Mouse (Mus musculus) neutrophil, adult 5-6 weeks (primary cell): ENCODE measurements around the gene Ckb. TPM values are rescaled to one million over a fixed set of nuclear protein-coding genes. Genes with fewer than 3 reads are reported as not detected.

Source experiments
- ATAC-seq: fragments of 151-379, 151-347 bp; 2 replicates; pipeline ENCODE4 v1.8.0; 2017; ENCODE audit warnings: mild to moderate bottlenecking, moderate TSS enrichment; ENCODE audit not compliant: insufficient number of reproducible peaks, poor library complexity, low FRiP score, severe bottlenecking; ENCODE audit errors: extremely low read depth
- total RNA-seq: library from RNA; stranded (forward); fragments of 200-1000 nt; gene quantifications from 2 replicates; pipeline ENCODE4 v1.2.3, GENCODE M21; 2017

The Ckb gene
- total RNA-seq, 1 experiment from 2014 or later, result 4.5 TPM

DNA sequence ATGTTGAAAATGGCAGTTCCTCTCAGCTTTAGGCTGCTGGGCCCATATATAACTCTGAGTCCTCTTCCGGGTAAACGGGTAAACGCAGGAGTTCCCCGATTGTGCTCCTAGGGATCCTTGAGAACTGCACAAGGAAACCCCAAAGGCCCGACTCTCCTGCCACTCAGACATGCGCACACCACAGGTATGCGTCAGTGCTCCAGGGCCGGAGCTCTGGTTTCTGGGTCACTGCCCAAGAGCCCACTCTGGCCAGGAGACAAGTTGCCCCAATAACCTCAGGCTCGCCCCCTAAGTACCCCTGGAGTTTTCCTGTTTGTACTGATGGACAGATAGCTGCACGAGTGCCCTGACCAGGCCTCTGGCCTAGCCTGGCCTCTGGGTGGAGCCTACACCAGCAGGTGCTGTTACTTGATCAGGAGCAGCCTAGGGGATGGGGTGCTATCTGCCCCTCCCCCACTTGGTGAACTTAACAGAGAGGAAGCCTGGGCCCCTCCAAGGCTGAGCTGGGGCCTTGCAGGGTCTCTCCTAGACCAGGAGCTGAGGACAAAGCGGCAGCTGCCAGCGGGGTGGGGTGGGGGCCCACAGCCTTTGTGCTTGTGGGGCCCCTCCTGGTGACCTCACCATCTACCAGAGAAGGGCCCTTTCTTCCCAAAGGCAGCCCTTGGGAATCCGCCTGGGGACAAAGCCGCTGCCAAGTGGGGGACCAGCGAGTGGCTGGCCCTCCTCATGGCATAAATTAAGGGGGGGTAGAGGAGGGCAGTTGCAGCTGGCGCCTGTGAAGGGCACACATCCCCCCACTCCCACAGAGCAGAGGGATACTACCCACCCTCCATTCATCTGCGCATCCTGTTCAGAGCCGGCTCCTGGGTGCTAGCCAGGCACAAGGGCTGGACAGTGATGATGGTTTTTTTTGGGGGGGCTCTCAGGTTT, 21.5 kb upstream of the Ckb start:
- no peak for ATAC-seq

GRCm38 (mm10) chr12:111692899-111693298, 20.8 kb upstream of the Ckb start:
- ATAC-seq, result no peak

DNA sequence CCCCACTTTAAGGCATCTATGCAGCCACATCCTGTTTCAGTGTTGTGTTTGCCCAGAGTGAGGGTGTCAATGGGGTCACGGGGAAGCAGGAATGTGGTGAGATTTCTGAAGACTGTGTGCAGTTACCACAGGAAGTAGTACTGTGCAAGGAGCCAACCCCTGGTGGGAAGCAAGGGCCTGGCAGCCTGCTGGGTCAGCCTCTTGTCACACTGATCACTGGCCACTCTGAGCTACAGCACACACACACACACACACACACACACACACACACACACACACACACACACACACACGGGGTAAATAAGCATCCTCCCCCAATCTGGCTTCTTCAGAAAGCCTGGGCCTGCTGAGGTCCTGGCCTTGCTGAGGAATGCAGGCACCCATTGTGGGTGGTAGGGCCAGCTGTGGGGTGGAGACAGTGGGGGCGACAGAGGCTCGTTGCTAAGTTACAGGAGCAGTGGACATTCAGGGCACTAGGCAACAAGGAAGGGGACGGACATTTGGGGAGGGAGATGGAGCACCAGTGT, 19.3 kb upstream of the Ckb start:
- peak; percentile 33; the same call in 1 of the 2 replicates for ATAC-seq

- ATAC-seq, result no peak
These were observed 17.3 kb upstream of the Ckb start for GRCm38 (mm10) chr12:111689426-111689825.

DNA sequence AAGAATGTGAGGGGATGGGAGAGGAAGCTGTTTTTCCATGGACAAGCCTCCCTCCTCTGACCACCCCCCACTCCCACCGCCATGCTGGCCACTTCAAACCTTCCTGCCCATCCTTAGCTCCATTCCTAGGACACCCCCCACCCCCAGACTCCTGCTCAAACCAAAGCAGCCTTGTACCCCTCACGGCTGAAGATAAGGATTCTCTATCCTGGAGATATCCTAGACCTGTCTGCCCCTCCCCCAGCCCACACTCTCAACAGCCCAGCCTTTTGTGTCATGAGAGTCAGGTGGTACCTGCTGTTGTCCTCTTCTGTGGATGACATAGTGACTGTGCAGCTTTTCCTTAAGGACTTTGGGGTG, 15.9 kb upstream of the Ckb start:
- no peak for ATAC-seq

- no peak for ATAC-seq
These were observed 15.4 kb upstream of the Ckb start for GRCm38 (mm10) chr12:111687350-111688068.

DNA sequence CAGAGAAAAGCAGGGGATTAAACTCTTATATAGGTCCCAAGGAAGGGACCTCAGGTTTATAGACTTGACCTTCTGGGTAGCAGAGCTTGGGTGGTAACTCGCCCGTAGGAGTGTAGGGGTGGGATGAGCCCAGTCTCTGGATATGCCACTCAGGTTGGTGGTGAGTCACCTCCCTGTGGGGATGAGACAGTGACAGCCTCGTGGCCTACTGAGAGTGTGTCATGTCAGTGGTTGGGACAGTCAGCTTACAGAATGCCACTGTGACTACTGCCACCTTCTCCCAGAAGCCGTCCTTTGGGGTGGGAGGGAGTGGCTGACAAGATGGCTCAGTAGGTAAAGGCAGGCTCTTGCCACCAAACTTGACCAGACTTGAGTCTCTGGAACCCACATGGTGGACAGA, 14.3 kb upstream of the Ckb start:
- no peak for ATAC-seq

GRCm38 (mm10) chr12:111682806-111683205, 10.7 kb upstream of the Ckb start:
- no peak for ATAC-seq

- ATAC-seq, result no peak
These were observed 9.9 kb upstream of the Ckb start for GRCm38 (mm10) chr12:111682003-111682402.

GRCm38 (mm10) chr12:111681305-111681704, 9.2 kb upstream of the Ckb start:
- no peak for ATAC-seq

- ATAC-seq, result no peak
These were observed 8.5 kb upstream of the Ckb start for GRCm38 (mm10) chr12:111680661-111681060.

GRCm38 (mm10) chr12:111678997-111679396, 6.9 kb upstream of the Ckb start:
- ATAC-seq, result no peak

- ATAC-seq, result no peak
These were observed 6.5 kb upstream of the Ckb start for GRCm38 (mm10) chr12:111678670-111678933.

- ATAC-seq, result peak; percentile 79
These were observed 5.9 kb upstream of the Ckb start, which contains the start of gene Trmt61a for GRCm38 (mm10) chr12:111677882-111678669. TSS of gene Trmt61a (plus strand) at chr12:111678105.

- ATAC-seq, result no peak
These were observed 5.3 kb upstream of the Ckb start for GRCm38 (mm10) chr12:111677421-111677820.

- ATAC-seq, result no peak
These were observed 3.9 kb upstream of the Ckb start for GRCm38 (mm10) chr12:111675797-111676580.

DNA sequence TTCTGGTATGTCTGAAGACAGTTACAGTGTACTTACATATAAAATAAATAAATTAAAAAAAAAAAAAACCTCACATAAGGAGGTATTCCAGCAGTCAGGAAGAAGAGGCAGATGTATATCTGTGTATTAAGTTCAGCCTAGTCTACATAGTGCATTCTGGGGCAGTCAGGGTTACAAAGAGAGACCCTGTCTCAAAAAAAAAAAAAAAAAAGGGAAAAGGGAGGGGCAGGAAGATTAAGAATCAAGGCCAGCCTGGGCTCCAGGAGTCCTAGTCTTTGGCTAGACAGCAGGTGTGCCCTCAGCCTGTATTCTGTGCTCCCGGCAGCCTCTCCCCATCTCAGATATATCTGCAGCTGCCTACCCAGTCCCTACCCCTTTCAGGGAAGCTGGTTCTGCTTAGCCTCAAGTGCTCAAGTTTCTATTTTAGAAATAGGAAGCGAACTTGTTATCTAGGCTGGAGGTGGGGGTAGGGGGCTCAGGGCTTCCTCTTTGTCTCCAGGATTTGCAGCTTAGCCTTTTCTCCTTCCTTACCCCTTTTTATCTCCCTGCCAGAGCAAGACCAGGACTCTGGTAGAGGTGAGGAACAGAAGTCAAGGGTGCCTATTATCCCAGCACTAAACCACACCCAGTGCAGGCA, 2.8 kb upstream of the Ckb start:
- ATAC-seq, result no peak

DNA sequence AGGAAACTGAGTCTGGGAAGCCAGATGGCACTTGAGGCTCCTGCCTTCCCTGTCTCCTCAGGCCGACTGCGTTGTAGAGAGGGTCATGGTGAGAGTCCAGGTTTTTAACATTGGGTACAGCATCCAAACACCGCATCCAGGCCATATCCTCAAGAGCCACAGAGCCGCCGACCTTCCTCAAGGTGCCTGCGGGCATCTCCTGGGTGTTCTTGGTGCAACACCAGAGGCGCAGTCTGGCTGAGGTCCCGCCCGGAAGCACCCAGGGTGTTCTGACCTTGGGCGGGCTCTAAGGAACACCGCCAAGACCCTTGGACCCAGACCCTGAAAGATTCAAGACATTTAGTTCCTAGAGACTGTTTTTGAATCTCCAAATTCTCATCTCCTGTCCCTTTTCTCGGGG, 443 bp upstream of the Ckb start:
- no peak for ATAC-seq
